Mouse (Mus musculus): ENCODE measurements around the gene Olfr561. TPM values are rescaled to one million over a fixed set of nuclear protein-coding genes. Genes with fewer than 3 reads are reported as not detected.

The Olfr561 gene
- total and polyA plus RNA-seq, 3 experiments: not detected

GRCm38 (mm10) chr7:102803180-102803579 is 32.2 kb downstream of the Olfr561 start, which contains the start of gene Olfr564:
Gene Olfr564, plus strand, starts transcription at chr7:102803480.
- Histone ChIP-seq H3K27ac (no peak within 1 kb of the TSS), H3K79me2 (replicated peaks; ENCODE audit: control insufficient read depth, insufficient read depth, low read length) (no peaks in the 10 kb centered on the region), H3K4me1 (ENCODE audit: control insufficient read depth, insufficient read depth, low read length) (no peaks in the 10 kb centered on the region), H3K4me3 (no peak within 1 kb of the TSS), H3K9ac (ENCODE audit: low read depth, low read length) (no peak within 1 kb of the TSS), H3K27me3 (ENCODE audit: control insufficient read depth, insufficient read depth, low read length) (no peaks in the 10 kb centered on the region), H3K36me3 (ENCODE audit: control insufficient read depth, insufficient read depth, low read length) (no peaks in the 10 kb centered on the region)
- TF ChIP-seq CTCF (IDR thresholded peaks at IDR 0.05) (no peak), POLR2A (IDR thresholded peaks at IDR 0.05; ENCODE audit: insufficient read depth, low read depth, low read length) (no peak), EP300 (IDR thresholded peaks at IDR 0.05; ENCODE audit: insufficient read depth, low read depth, low read length) (no peak)
- intact Hi-C loops (cut with DNase I): no loop called here
- DNase-seq: no peak

Other genes starting within 250 kb of the Olfr561 start
Only the 30 nearest of the 31 such genes appear.
- gene Olfr548-ps1, start 230.3 kb upstream of the Olfr561 start, total RNA-seq (2021): not detected
- not detected in 2 replicates for gene Olfr548-ps1, start 230.3 kb upstream of the Olfr561 start, polyA plus RNA-seq (2012; rRNA removed)
- gene Olfr549, start 221.4 kb upstream of the Olfr561 start, total RNA-seq (2021): not detected
- not detected in 2 replicates for gene Olfr549, start 221.4 kb upstream of the Olfr561 start, polyA plus RNA-seq (2012; rRNA removed)
- 1 to 10 TPM; 3.7 to 6.1 TPM for gene Trim21, start 205.7 kb upstream of the Olfr561 start, total RNA-seq (2021)
- gene Trim21, start 205.7 kb upstream of the Olfr561 start, polyA plus RNA-seq (2012; rRNA removed): 3.7 and 6.2 TPM in 2 replicates
- under 1 TPM in 1 of 2 experiments, not detected in 1; 0.07 TPM for gene Olfr550, start 199.8 kb upstream of the Olfr561 start, total RNA-seq (2021)
- gene Olfr550, start 199.8 kb upstream of the Olfr561 start, polyA plus RNA-seq (2012; rRNA removed): 0.56 and 0.86 TPM in 2 replicates
- not detected for gene Olfr551, start 179.3 kb upstream of the Olfr561 start, total RNA-seq (2021)
- gene Olfr551, start 179.3 kb upstream of the Olfr561 start, polyA plus RNA-seq (2012; rRNA removed): not detected in 2 replicates
- gene Olfr552, start 173.5 kb upstream of the Olfr561 start, total RNA-seq (2021): under 1 TPM; 0.13 to 0.20 TPM
- not detected in 2 replicates for gene Olfr552, start 173.5 kb upstream of the Olfr561 start, polyA plus RNA-seq (2012; rRNA removed)
- not detected for gene Olfr553, start 153.0 kb upstream of the Olfr561 start, total RNA-seq (2021)
- gene Olfr553, start 153.0 kb upstream of the Olfr561 start, polyA plus RNA-seq (2012; rRNA removed): not detected in 2 replicates
- gene Olfr554, start 132.8 kb upstream of the Olfr561 start, total RNA-seq (2021): not detected
- not detected in 2 replicates for gene Olfr554, start 132.8 kb upstream of the Olfr561 start, polyA plus RNA-seq (2012; rRNA removed)
- gene Olfr555, start 112.4 kb upstream of the Olfr561 start, total RNA-seq (2021): not detected
- gene Olfr555, start 112.4 kb upstream of the Olfr561 start, polyA plus RNA-seq (2012; rRNA removed): not detected in 2 replicates
- gene Olfr556, start 106.3 kb upstream of the Olfr561 start, total RNA-seq (2021): not detected
- gene Olfr556, start 106.3 kb upstream of the Olfr561 start, polyA plus RNA-seq (2012; rRNA removed): not detected in 2 replicates
- gene Trim68, start 83.9 kb upstream of the Olfr561 start, total RNA-seq (2021): 1 to 10 TPM; 8.1 to 9.5 TPM
- 20.4 and 33.3 TPM in 2 replicates for gene Trim68, start 83.9 kb upstream of the Olfr561 start, polyA plus RNA-seq (2012; rRNA removed)
- gene Olfr557, start 75.3 kb upstream of the Olfr561 start, total RNA-seq (2021): not detected
- gene Olfr557, start 75.3 kb upstream of the Olfr561 start, polyA plus RNA-seq (2012; rRNA removed): not detected in 2 replicates
- gene Olfr558, start 69.0 kb upstream of the Olfr561 start, total RNA-seq (2021): 1 to 10 TPM; 3.0 to 3.8 TPM
- gene Olfr558, start 69.0 kb upstream of the Olfr561 start, polyA plus RNA-seq (2012; rRNA removed): 3.5 and 8.4 TPM in 2 replicates
- not detected for gene Olfr33, start 52.2 kb upstream of the Olfr561 start, total RNA-seq (2021)
- gene Olfr33, start 52.2 kb upstream of the Olfr561 start, polyA plus RNA-seq (2012; rRNA removed): 0.33 TPM in 1 of 2 replicates, not detected in the other
- gene Olfr559, start 43.7 kb upstream of the Olfr561 start, total RNA-seq (2021): not detected
- not detected in 2 replicates for gene Olfr559, start 43.7 kb upstream of the Olfr561 start, polyA plus RNA-seq (2012; rRNA removed)
- gene Olfr560, start 11.9 kb upstream of the Olfr561 start, total RNA-seq (2021): not detected
- 0.20 TPM in 2 replicates for gene Olfr560, start 11.9 kb upstream of the Olfr561 start, polyA plus RNA-seq (2012; rRNA removed)
- gene Olfr78, start 11.8 kb upstream of the Olfr561 start, total RNA-seq (2021): under 1 TPM; 0.57 to 0.86 TPM
- 6.2 and 12.7 TPM in 2 replicates for gene Olfr78, start 11.8 kb upstream of the Olfr561 start, polyA plus RNA-seq (2012; rRNA removed)
- not detected for gene Olfr564, start 32.3 kb downstream of the Olfr561 start, total RNA-seq (2021)
- not detected in 2 replicates for gene Olfr564, start 32.3 kb downstream of the Olfr561 start, polyA plus RNA-seq (2012; rRNA removed)
- gene Olfr566, start 87.5 kb downstream of the Olfr561 start, total RNA-seq (2021): not detected
- gene Olfr566, start 87.5 kb downstream of the Olfr561 start, polyA plus RNA-seq (2012; rRNA removed): not detected in 2 replicates
- gene Olfr568, start 105.9 kb downstream of the Olfr561 start, total RNA-seq (2021): not detected
- not detected in 2 replicates for gene Olfr568, start 105.9 kb downstream of the Olfr561 start, polyA plus RNA-seq (2012; rRNA removed)
- not detected for gene Olfr569, start 119.7 kb downstream of the Olfr561 start, total RNA-seq (2021)
- not detected in 2 replicates for gene Olfr569, start 119.7 kb downstream of the Olfr561 start, polyA plus RNA-seq (2012; rRNA removed)
- gene Olfr570, start 123.4 kb downstream of the Olfr561 start, total RNA-seq (2021): not detected
- gene Olfr570, start 123.4 kb downstream of the Olfr561 start, polyA plus RNA-seq (2012; rRNA removed): not detected in 2 replicates
- not detected for gene Olfr571, start 146.3 kb downstream of the Olfr561 start, total RNA-seq (2021)
- gene Olfr571, start 146.3 kb downstream of the Olfr561 start, polyA plus RNA-seq (2012; rRNA removed): not detected in 2 replicates
- gene Olfr572, start 153.2 kb downstream of the Olfr561 start, total RNA-seq (2021): not detected
- not detected in 2 replicates for gene Olfr572, start 153.2 kb downstream of the Olfr561 start, polyA plus RNA-seq (2012; rRNA removed)
- not detected for gene Olfr573-ps1, start 171.4 kb downstream of the Olfr561 start, total RNA-seq (2021)
- gene Olfr573-ps1, start 171.4 kb downstream of the Olfr561 start, polyA plus RNA-seq (2012; rRNA removed): not detected in 2 replicates
- not detected for gene Olfr574, start 177.2 kb downstream of the Olfr561 start, total RNA-seq (2021)
- gene Olfr574, start 177.2 kb downstream of the Olfr561 start, polyA plus RNA-seq (2012; rRNA removed): not detected in 2 replicates
- gene Olfr575, start 187.6 kb downstream of the Olfr561 start, total RNA-seq (2021): not detected
- not detected in 2 replicates for gene Olfr575, start 187.6 kb downstream of the Olfr561 start, polyA plus RNA-seq (2012; rRNA removed)
- not detected for gene Olfr576, start 191.4 kb downstream of the Olfr561 start, total RNA-seq (2021)
- gene Olfr576, start 191.4 kb downstream of the Olfr561 start, polyA plus RNA-seq (2012; rRNA removed): not detected in 2 replicates
- not detected for gene Olfr577, start 204.7 kb downstream of the Olfr561 start, total RNA-seq (2021)
- not detected in 2 replicates for gene Olfr577, start 204.7 kb downstream of the Olfr561 start, polyA plus RNA-seq (2012; rRNA removed)
- not detected for gene Olfr578, start 218.1 kb downstream of the Olfr561 start, total RNA-seq (2021)
- not detected in 2 replicates for gene Olfr578, start 218.1 kb downstream of the Olfr561 start, polyA plus RNA-seq (2012; rRNA removed)